Mouse (Mus musculus): ENCODE measurements around the gene Smg6.

DNA sequence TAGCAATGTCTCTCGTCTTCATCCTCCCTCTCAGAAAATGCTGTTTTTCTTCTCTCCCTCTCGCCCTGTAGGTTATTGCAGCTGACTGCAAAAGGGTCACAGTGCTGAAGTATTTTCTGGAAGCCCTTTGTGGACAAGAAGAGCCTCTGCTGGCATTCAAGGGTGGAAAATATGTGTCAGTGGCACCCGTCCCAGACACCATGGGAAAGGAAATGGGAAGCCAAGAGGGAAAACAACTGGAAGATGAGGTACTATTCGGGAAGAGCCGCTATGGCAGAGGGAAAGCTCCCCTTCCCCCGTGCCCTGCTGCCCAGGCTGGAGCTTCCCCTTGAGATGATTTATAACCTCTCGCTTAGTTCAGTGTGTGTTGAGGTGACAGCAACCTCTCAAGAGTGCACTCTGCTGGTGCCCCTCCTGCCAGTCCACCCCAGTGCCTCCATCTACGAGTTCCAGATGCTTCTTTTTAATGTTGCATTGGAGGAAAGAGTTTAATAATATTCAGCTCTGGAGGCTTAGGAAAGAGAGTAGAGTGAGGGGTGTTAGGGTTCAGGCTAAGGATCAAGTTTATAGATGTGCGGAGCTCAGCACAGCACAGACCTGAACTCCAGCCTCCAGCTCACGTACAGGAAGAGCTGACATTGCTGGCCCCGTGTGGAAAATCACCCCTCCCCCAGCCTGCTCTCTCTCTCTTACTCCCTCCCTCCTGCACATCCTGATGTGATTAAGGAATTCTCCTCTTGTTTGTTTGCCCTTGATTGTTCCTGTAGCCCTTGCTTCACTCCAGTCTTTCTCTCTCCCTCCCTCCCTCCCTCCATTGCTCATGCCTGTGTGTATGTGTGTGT, 213.7 kb downstream of the Smg6 start:
- TF ChIP-seq CTCF (IDR thresholded peaks at IDR 0.05; ENCODE audit: low read depth) (peak; percentile 1; the same call in 1 of the 2 replicates), EP300 (IDR thresholded peaks at IDR 0.05; ENCODE audit: low read depth) (peak; percentile 25; the same call in 1 of the 2 replicates)
